Mouse (Mus musculus): ENCODE measurements around the gene Ankrd55.
"Not testable (repeated sequence)": the region's sequence is repeated elsewhere in the genome, so short reads cannot be mapped to it uniquely, and the experiment has no call there.

DNA sequence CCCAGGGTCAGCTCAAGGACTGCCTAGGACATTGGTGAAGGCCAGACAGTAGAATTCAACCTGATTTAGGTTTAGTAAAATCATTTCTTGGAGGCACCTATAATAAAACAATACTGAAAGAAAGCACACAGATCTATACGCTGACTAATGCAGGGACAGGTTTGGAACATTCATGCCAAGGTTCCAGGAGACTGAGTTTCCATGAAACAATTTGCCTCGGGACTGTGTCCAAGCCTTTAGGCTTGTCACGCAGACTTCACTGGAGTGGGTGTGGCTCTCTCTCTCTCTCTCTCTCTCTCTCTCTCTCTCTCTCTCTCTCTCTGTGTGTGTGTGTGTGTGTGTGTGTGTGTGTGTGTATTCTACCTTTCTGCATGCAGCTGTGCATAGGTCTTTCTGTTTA, 23.4 kb downstream of the Ankrd55 start:
- TF ChIP-seq CTCF (IDR thresholded peaks at IDR 0.05; ENCODE audit: low read depth, low read length); POLR2A (IDR thresholded peaks at IDR 0.05; ENCODE audit: insufficient read depth, low read length): not testable (repeated sequence)
